Mouse (Mus musculus) megakaryocyte, adult 5-6 weeks (primary cell): ENCODE data around the gene Rmnd5a. TPM values are rescaled to one million over a fixed set of nuclear protein-coding genes. Genes with fewer than 3 reads are reported as not detected.

Source experiments
- ATAC-seq: 2 replicates; pipeline ENCODE4 v1.8.0; 2016; ENCODE audit warnings: mild to moderate bottlenecking, inconsistent platforms; ENCODE audit not compliant: poor library complexity, severe bottlenecking
- total RNA-seq, 2 experiments: library from RNA; stranded (forward) in 1 of 2; stranded (reverse) in 1 of 2; fragments of 153-499, 151-499 nt in 1 of 2; fragments of 221-1000, 200-1000 nt in 1 of 2; gene quantifications; 2 replicates each; pipeline versions ENCODE4 v1.2.3 to v1.2.4; 2015 to 2017

Rmnd5a gene
- total RNA-seq, 2 experiments from 2014 or later = 40.9 to 52.5 TPM

DNA sequence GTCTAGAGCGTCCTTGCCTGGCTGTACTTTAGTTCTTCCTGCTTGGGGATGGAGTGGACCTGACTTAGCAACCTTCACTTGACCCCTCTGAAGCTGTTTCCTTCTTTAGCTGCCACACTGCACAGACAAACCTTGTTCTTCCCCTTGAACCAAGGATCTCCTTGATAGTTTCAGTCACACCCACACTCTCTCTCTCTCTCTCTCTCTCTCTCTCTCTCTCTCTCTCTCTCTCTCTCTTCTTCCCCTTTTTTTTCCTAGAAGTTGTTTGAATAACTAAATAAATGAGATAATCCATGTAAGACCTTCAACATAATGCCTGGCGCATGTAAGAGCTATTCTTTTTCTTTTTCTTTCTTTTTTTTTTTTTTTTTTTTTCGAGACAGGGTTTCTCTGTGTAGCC lies 1.7 kb upstream of the Rmnd5a start:
- no peak for ATAC-seq

DNA sequence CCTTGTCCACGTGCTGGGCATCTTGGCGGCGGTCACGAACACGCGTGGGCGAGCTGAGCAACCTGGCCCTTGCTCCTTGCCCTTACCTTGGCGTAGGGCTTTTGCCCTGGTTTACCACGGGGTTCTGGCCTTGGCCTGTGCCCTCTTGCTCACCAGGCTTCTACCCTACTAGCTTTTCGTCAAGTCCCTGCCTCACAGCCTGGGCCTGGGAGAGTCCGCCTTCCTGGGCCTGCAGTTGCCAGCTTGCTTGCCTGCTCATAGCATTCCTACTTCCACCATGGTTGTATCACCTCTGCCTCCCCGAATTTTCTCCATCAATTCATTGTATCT lies 779 bp upstream of the Rmnd5a start:
- ATAC-seq = no peak

DNA sequence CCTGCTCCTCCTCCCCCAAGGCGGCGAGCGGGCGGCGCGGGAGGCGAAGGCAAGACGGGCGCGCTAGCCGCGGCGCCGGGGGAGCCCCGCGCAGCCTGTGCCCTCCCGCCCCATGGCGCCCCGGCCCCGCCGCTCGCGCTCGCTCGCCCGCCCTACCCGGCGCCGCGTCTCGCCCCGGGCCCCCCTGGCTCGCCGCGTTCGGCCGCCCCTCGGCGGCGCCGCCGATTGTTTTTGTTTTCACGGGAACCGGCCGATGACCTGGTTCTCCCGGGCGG lies 283 bp downstream of the Rmnd5a start:
- ATAC-seq = no peak

DNA sequence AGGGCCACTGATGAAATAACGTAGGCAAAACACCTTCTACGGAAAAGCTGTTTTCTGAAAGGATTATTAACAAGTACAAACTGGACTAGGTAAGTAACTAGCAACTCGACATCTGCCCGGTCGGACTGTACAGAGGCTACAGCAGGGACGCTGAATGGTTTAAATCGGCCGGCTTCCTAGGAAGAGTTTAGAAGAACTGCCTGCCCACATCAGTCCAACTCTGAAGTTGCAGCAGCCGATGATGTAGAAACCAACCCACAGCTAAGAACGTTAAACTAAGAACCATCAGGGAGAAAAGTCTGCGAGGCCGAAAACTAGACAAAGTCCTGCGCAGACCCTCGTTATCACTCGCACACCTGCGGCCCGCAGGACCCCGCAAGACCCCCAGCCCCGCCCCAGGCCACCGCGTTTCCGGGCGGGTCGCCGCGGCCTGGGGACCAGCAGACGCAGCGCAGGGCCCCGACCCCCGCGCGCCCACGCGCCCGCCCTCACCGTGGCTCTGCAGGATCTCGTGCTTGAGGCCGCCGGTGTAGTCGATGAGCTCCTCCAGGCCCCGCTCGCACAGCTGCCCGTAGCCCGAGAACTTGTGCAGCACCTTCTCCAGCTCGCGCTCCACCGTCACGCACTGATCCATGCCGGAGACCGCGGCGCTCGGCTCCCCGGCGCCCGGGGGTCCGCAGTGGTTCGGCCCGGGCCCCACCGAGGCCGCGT lies 776 bp downstream of the Rmnd5a start:
- ATAC-seq = no peak

DNA sequence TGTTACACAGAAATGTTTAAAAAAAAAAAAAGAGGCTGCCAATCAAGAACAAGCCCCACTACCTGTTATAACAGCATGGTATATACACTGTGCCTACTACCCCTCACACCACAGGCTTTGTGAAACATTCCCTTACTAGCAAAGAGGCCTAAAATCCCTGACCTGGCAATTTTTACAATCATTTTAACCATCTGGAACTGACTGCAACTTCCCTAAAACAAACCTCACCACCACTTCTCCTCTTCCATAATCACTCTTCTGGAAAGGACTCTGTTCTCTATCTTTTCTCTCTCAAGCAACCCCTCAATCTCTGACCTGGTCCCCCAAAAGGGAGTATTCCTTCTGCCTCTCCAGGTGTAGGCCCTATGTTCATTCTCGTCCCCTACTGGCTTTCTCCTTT lies 2.4 kb downstream of the Rmnd5a start:
- no peak for ATAC-seq

DNA sequence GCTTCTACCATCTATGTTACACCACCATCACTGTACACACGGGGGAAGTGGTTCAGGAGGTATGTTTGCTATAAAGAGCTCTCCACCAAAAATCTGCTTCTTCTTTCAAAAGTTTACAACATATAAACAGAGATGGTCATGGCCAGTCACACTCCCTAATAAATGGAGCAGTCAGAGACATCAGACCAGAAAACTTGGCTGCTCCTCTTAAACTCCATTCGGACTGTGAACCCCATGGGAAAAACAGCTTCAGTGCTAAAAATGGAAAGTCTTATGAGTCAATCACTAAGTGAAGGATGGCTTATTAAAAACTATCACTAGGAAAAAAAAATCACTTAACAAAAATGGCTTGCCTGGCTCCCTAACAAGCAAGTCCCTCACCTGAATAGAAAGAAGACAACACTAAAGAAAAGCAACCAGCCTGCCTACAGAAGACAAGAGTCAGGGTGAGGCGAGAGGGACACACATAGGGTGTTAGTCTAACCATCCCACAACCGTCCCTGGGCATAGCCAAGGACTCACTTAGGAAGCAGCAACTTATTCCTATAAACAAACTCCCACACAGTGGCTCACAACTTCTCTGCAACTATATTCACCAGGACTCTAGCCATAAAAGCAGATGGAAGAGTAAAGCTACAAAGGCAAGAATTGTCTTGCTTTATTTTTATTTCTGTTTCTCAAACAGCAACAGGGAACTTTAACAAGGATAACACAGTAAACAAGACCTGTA lies 12.3 kb downstream of the Rmnd5a start:
- ATAC-seq = no peak

DNA sequence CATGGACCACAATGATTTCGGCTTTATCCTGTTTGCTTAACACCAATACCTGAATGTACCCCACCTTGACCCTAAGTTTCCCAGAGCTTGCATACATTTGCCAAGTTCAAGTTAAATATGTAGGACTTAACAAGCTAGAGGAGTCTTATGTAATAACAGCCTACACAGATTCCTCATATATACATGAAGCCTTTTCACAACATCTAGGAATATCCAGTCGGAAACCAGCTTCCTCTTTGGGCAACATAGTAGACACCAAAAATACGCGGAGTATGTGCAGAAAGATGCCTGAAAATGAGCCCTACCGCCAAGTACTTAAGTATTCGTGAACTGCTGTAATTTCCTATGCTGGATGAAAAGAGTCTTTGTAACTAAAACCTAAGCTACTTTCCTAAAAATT lies 14.8 kb downstream of the Rmnd5a start:
- ATAC-seq = no peak

DNA sequence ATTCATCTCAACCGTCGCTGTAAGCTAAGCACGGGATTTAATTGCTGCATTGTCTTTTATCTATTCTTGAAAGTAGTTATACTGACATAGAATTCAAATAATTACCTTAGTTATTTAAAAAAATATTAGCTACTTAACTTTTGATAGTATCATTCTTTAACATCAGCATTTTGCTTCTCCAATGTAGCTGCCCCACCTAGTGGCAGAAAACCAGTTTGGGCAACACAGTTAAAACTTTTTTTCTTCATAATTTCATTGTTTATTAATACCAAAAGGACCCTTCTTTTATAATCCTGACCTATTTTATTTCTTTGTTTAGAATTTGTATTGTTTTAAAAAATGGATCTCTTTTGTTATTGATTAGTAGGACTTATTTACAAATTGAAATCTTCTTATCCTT lies 17.3 kb downstream of the Rmnd5a start:
- no peak for ATAC-seq

DNA sequence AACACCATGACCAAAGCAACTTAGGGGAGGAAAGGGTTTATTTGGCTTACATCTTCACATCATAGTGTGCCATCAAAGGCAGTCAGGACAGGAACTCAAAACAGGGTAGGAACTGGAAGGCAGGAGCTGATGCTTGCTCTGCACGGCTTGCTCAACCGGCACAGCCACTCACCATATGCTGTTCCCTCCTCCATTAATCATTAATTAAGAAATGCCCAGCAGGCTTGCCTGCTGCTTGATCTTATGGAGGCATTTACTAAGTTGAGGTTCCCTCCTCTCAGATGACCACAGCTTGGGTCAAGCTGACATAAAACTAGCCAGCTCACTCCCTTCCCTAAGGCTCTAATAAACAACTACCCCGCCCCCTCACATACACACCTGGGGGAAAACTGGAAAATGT lies 18.3 kb downstream of the Rmnd5a start:
- ATAC-seq = no peak

DNA sequence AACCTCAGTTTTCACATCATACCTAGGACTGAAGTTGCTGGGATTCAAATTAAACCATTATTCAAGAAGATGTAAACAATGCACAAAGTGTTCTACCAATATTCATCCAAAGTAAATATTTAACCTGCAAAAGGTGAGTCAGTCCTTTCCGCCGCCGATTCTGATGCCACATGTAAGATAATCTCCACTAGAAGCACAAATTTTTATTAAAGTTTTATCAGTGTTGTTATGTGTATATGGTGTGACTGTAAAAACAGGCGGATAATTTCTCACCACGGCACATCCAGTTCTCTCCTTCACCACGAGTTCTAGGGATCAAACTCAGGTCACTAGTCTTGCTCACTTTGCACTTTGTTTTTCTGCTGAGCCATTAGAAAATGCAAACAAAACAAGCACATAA lies 19.6 kb downstream of the Rmnd5a start:
- no peak for ATAC-seq

DNA sequence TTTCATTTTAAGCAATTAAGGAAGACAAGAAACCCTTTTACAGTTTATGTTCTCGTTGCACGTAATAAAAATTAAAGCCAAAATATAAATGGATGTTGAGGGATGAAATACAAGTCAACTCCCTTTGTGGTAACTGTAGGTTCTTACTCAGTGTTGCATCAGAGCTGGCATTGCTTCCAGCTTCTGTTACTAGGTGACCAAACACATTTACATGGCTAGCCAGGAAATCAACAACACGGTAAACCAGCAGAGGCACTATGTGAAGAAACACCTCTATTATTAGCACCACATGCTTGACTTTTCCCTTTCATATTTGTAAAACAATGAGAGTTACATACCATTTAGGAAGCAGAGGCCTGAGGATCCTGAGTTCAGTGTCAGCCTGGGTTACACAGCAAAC lies 21.6 kb downstream of the Rmnd5a start:
- peak; percentile 63 for ATAC-seq

DNA sequence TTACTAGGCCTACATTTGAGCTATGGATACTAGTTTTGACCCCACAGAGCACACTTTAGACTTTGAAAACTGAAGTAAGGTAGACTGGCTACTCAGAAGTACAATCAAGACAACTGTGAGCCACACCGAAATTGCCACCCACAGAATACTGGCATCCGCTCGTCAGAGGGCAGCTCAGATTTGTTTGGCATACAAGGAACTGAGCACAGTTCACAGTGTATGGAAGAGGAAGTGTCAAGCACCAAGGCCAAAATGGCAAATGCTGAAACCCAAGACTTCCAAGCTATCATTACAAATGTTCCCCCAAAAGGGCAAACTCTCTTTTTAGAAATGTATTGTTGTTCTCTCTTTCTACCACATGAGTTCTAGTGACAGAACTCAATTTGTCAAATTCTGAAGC lies 25.0 kb downstream of the Rmnd5a start:
- peak; percentile 59; the same call in 1 of the 2 replicates for ATAC-seq

DNA sequence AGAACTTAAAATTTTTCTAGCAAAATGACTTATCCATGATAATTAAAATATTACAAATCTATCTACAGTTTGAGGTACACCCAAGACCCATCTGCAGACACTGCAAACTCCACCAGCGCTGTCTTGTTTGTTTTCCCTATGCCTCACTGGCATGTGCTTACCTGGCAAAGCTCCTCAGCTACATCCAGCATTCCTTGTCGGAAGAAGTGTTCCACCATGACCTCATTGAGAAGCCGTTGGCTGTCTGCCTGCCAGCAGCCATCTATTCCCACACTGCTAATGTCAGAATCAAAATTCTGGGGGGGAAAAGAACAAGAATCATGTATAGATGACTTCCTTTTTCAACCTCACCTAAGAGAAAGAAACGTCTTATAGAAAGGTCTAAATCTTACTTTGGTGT lies 25.8 kb downstream of the Rmnd5a start:
- ATAC-seq = no peak

DNA sequence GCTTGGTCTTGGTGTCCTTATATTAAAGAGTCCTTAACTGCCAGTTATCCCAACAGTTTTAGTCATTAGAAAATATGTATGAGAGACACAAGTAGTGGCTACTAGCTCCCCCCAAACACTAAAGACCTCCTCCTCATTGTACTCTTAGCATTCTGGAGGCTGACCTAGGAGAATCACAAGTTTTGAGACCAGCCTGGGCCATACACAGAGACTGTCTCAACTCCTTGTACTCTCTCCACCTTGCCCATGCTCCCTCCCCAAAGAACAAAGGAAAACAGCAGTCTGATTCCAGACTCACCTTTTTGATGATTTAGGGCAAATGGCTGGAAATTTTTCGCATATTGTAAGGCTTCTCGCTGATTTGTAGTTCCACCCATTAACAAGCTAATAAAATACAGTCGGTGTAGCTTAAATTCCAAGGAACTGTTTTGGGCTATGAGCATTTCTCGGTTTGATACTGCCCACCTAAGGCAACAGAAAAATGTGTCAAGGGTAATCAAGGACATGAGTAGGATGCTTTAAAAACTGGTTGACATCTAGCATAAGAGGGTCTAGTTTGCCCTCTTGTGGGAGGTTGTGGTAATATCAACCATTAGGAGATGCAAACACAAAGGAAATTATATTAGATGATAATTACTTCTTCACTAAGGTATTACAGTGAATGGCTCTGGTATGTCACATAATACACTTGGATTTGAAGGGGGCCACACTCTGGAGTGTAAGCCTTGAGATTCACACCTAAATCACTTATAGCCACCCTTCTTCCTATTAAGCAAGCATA lies 41.4 kb downstream of the Rmnd5a start:
- ATAC-seq = no peak

DNA sequence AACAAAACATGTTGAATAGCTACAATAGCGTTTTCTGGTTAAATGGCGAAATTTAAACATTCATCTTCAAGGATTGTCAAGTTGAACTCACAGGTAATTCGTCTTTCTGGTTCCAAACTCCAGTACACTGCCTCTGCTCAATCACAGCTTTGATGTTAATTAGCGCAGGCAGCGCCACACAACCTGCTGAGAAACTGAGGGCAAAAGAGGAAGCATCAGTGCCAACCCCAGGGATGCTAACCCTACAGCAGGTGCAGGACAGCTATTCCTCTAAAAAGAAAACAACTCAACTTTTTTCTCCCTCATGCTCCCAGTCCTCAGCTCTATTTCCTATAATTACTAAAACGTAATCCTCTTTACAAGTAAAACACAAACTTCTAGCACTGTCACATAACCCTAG lies 43.7 kb downstream of the Rmnd5a start:
- no peak for ATAC-seq

DNA sequence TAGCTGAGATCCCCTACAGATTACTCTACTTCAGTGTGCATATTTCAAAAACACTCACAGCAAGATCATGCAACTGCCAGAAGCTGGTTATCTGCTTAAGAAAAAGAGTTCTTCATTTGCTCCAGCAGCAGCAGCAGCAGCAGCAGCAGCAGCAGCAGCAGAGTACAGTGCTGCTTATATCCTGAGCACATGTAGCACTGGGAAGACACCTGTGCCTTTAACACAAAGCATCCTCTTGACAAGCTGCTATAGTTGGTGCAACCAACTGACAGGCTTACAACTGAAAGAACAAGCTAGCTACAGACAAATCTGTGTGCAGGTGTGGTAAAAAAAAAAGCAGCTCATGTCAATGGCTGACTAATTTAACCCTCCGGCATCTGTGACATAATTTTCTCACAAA lies 44.4 kb downstream of the Rmnd5a start:
- no peak for ATAC-seq

DNA sequence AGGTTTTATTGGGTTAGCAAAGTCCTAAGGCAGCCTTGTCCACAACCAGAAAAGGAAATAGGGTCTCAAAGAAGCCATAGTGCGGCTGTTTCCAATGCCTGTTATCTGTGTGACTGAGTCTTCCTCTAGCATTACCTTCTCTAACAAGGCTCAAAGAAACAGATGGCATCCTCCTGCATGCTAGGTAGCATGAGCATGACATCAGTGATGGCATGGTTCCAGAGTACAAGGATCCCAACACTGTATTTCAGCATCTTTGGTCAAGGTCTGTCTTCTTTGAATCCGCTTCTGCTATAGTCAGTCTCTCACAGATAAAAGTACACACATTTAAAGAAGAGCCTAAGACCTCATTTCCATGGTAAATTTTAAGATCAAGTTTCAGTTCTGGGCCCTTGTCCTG lies 49.9 kb downstream of the Rmnd5a start:
- ATAC-seq = no peak

DNA sequence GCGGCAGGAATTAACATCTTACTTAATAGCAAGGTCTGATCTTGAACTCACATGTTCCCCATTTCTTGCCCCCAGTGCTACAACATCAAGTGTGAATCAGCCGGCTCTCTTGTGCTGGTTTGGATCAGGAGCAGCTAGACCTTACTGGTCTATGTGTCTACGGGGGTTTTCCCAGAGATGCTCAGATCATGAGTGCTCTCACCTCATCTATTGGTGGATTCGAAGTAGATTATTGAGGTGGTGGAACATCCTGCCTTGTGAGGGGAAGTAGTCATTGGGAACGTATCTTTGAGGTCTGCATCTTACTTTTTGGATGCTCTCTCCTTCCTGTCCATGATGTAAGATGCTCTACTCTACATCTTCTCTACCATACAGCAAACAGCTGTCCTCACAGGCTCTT lies 58.8 kb downstream of the Rmnd5a start:
- no peak for ATAC-seq

DNA sequence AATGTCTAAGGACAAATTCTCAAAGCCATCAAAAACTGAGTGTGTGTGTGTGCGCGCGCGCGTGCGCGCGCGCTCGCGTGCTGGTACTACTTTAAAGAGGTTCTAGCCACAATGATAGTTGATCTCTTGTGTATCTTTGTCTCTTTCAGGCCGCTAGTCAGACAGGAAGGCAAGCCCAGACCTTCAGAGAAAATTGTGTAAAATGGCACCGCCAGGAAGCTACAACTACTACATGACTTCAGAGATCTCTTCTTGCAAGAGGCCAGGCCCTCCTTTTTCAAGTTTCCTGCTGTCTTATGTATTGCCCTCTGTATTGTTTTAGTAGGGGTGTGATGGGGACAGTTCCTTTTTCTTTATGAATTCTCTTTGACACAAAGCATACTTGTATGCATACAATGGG lies 63.7 kb downstream of the Rmnd5a start:
- no peak for ATAC-seq

DNA sequence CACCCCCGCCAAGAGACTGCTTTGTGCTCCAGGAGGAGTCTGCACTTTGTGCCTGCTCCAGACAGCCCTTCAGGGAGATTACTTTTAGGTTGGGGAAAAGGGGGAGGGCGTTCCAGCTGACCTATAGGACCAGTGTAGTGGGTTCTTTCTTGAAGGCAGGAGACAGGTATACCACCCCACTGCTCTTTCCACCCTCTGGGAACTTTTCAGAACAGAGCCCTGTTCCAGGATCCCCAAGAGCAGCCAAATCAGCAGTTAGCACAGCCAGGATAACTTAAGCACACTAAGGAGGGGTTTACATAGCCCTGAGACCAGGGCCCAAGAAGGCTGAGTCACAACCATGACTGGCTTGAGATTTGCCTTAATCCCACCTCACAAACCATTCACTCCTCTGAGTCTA lies 65.5 kb downstream of the Rmnd5a start:
- no peak for ATAC-seq

DNA sequence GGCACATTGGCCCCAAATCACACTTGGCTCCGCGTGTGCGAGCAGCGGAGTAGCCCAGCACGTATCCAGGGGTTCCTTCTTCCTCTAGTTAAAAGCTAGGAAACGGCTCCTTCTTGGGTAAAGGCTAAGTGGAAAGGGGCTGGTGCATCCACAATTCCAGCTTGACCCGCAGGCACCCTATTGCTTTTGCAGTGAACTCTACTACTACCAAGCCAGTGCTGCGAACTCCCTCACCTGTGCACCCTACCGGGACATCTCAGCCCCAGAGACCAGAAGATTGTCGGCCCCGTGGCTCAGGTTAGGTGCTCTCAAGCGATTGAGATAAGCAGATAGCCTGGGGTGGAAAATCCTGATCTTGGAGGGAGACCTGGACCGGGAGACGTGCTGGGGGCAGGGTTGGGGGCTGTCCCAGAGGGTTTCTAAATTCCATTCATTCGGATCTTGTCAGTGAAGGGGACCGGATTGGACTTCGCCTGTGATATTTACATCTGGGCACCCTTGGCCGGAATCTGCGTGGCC lies 66.1 kb downstream of the Rmnd5a start:
- no peak for ATAC-seq

DNA sequence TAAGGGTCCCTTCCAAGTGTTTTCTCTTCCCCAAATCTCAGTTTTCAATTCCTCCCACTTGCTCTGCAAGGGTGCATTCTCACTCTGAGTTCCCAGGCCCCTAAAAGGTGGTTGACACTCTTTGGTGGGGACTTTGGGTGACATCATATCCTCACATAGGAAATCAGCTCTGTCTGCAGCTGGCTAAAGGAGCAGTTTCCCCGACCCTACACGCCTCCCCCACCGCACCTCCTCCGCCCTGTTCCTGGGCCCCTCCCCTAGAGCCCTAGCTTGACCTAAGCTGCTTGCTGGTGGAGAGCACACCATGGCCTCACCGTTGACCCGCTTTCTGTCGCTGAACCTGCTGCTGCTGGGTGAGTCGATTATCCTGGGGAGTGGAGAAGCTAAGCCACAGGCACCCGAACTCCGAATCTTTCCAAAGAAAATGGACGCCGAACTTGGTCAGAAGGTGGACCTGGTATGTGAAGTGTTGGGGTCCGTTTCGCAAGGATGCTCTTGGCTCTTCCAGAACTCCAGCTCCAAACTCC lies 67.1 kb downstream of the Rmnd5a start, which contains the start of gene Cd8a:
Gene Cd8a, plus strand, starts transcription at position 179 of the 527 bp plus-strand sequence.
- ATAC-seq = no peak
